Mouse (Mus musculus) midbrain, embryonic 11.5 days (tissue): ENCODE results near the gene Ehd1. TPM values are rescaled to one million over a fixed set of nuclear protein-coding genes. Genes with fewer than 3 reads are reported as not detected.

Source experiments
- ATAC-seq: fragments of 200-750 bp; cut with Nextera tagmentation; 2 replicates; pipeline ENCODE4 v1.8.0; 2017; ENCODE audit warnings: moderate TSS enrichment, moderate library complexity; ENCODE audit not compliant: low FRiP score
- DNase-seq: peaks from one replicate; pipeline ENCODE4 v3.0.0; 2015; ENCODE audit warnings: low spot score; ENCODE audit errors: missing footprints
- H3K27ac ChIP-seq: fragments of 300-500 bp; sonication (generic); 2 replicates; pipeline ENCODE4 v1.5.1; 2014; ENCODE audit warnings: low read depth, low read length
- H3K27me3 ChIP-seq: fragments of 300-500 bp; sonication (generic); 2 replicates; pipeline ENCODE4 v1.6.1; 2014; ENCODE audit warnings: mild to moderate bottlenecking, low read length, moderate library complexity, mixed read lengths; ENCODE audit not compliant: control insufficient read depth, insufficient read depth
- H3K36me3 ChIP-seq: fragments of 300-500 bp; sonication (generic); 2 replicates; pipeline ENCODE4 v1.6.1; 2014; ENCODE audit warnings: mild to moderate bottlenecking, low read length, moderate library complexity, mixed read lengths; ENCODE audit not compliant: control insufficient read depth, insufficient read depth
- H3K4me1 ChIP-seq: fragments of 300-500 bp; sonication (generic); 2 replicates; pipeline ENCODE4 v1.6.1; 2014; ENCODE audit warnings: low read length; ENCODE audit not compliant: control insufficient read depth, insufficient read depth
- H3K4me2 ChIP-seq: fragments of 300-500 bp; sonication (generic); 2 replicates; pipeline ENCODE4 v1.6.1; 2014; ENCODE audit warnings: mild to moderate bottlenecking, moderate library complexity
- H3K4me3 ChIP-seq: fragments of 300-500 bp; sonication (generic); 2 replicates; pipeline ENCODE4 v1.5.1; 2014; ENCODE audit warnings: low read depth, low read length
- H3K9ac ChIP-seq: fragments of 300-500 bp; sonication (generic); 2 replicates; pipeline ENCODE4 v1.6.1; 2014; ENCODE audit warnings: low read length
- H3K9me3 ChIP-seq: fragments of 300-500 bp; sonication (generic); 2 replicates; pipeline ENCODE4 v1.6.1; 2016; ENCODE audit warnings: low read length; ENCODE audit not compliant: control insufficient read depth
- WGBS: fragments of 180-500 bp; shearing (Covaris S2); extraction: QIAGEN DNeasy Blood & Tissue Kit; methylation state at CpG from one replicate; pipeline ENCODE4 v1.1.7; 2014; 5-methylcytosine and 5-hydroxymethylcytosine counted together
- polyA plus RNA-seq: library from polyadenylated mRNA; unstranded; fragments of >200 nt; fragmentation: Nextera tagmentation; extraction: Ambion mirVana; gene quantifications from 2 replicates; pipeline ENCODE4 v1.2.1, GENCODE M21; 2014

Gene Ehd1
- 64.1 and 68.2 TPM in 2 replicates for polyA plus RNA-seq

GRCm38 (mm10) chr19:6276426-6277421 lies at the start of gene Ehd1:
Gene Ehd1 (plus strand): TSS chr19:6276725.
- Histone ChIP-seq H3K4me2 (peak within 1 kb of the TSS; percentile 95), H3K9ac (peak within 1 kb of the TSS; percentile 83), H3K9me3 (no peaks in the 10 kb centered on the region), H3K27ac (peak within 1 kb of the TSS; percentile 51; the same call in 1 of the 2 replicates), H3K4me3 (peak within 1 kb of the TSS; percentile 81), H3K4me1 (peaks cover 24% of the 10 kb centered on the region), H3K36me3 (peaks cover 5% of the 10 kb centered on the region), H3K27me3 (no peaks in the 10 kb centered on the region)
- ATAC-seq (peak; percentile 96), DNase-seq (peak; percentile 100)
- WGBS, result under 1% methylated on average over 99 of the region's 106 CpGs

- Histone ChIP-seq H3K4me2 (no peak overlapping the region), H3K4me1 (no peaks in the 10 kb centered on the region), H3K36me3 (peaks cover 3% of the 10 kb centered on the region; the same call in 1 of the 2 replicates), H3K9ac (no peak overlapping the region), H3K4me3 (no peak overlapping the region), H3K27ac (no peak overlapping the region), H3K27me3 (no peaks in the 10 kb centered on the region), H3K9me3 (no peaks in the 10 kb centered on the region)
- 89% methylated on average over 14 of the region's 14 CpGs for WGBS
- ATAC-seq, result no peak
- DNase-seq, result no peak
Measured at GRCm38 (mm10) chr19:6226763-6227162, 49.8 kb upstream of the Ehd1 start.

DNA sequence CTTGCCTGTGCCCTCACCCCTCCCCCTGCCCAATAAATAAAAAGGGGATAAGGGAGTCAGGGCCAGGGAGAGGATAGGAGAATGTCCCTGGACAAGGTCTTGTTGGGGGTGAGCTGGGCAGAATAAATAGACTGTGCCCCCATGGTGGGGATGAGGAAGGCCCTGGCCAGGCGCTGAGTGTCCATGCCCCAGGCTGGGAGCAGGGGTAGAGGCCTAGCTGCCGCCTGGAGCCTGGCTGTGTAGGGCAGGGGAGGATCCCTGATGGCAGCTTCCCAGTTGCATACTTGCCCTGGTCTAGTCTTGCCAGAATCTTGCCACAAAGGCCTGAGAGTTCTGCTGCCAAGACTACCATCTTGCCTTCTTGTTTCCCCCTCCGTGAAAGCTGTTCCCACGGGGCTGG lies 48.7 kb upstream of the Ehd1 start:
- ATAC-seq (no peak), DNase-seq (no peak)
- WGBS, result 82% methylated on average over 4 of the region's 4 CpGs
- H3K9me3 ChIP-seq, result no peaks in the 10 kb centered on the region
- peaks cover 3% of the 10 kb centered on the region; the same call in 1 of the 2 replicates for H3K36me3 ChIP-seq
- H3K4me2 ChIP-seq, result no peak overlapping the region
- H3K9ac ChIP-seq, result no peak overlapping the region
- no peak overlapping the region for H3K27ac ChIP-seq
- no peak overlapping the region for H3K4me3 ChIP-seq
- no peaks in the 10 kb centered on the region for H3K4me1 ChIP-seq
- H3K27me3 ChIP-seq, result no peaks in the 10 kb centered on the region

DNA sequence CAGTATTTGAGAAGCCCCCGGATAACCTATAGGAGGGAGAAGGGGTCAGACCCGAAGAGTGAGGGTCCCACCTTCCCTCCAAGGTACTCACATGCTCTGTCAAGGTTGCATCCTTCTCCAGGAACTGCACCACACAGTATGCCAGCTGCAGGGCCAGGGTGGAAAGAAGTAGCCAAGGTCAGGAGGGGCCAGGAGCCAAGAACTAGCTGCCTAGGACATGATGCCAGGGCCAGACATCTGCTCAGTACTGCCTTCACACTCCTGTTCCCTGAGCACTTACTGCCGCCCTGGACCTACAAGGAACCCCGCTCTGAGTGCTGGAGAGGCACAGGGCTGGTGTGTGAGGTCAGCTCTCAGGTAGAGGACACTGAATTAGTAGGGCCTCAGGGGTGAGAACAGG lies 46.1 kb upstream of the Ehd1 start:
- DNase-seq, result no peak
- Histone ChIP-seq H3K27ac (no peak overlapping the region), H3K9me3 (no peaks in the 10 kb centered on the region), H3K4me1 (peaks cover 8% of the 10 kb centered on the region), H3K27me3 (no peaks in the 10 kb centered on the region), H3K9ac (no peak overlapping the region), H3K36me3 (peaks cover 3% of the 10 kb centered on the region; the same call in 1 of the 2 replicates), H3K4me2 (no peak overlapping the region), H3K4me3 (no peak overlapping the region)
- WGBS, result 83% methylated on average over 4 of the region's 4 CpGs
- ATAC-seq, result no peak

DNA sequence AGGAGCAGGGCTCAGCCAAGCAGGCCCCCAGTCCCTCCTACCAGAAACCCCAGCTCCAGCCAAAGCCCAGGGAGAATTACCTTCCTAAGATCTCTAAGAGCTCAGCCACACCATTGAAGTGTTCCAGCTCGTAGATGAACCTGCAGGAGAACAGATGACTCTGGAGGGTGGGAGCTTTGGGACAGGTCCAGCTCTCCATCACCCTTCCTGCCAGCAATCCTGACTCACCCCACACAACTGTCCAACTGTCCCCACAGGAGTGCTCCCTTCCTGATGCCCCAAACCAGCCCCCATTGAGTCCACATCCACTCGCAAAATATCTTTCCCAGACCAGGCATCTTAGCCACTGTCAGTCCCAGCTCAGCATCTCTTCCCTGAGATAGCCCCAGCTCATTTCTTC lies 45.5 kb upstream of the Ehd1 start:
- Histone ChIP-seq H3K27ac (no peak overlapping the region), H3K4me1 (peaks cover 8% of the 10 kb centered on the region), H3K4me3 (no peak overlapping the region), H3K36me3 (peaks cover 3% of the 10 kb centered on the region; the same call in 1 of the 2 replicates), H3K9me3 (no peaks in the 10 kb centered on the region), H3K9ac (no peak overlapping the region), H3K4me2 (no peak overlapping the region), H3K27me3 (no peaks in the 10 kb centered on the region)
- ATAC-seq (no peak), DNase-seq (no peak)
- 90% methylated on average over 2 of the region's 2 CpGs for WGBS

- no peak overlapping the region for H3K4me2 ChIP-seq
- H3K27ac ChIP-seq, result no peak overlapping the region
- no peak overlapping the region for H3K4me3 ChIP-seq
- no peaks in the 10 kb centered on the region for H3K27me3 ChIP-seq
- H3K9me3 ChIP-seq, result no peaks in the 10 kb centered on the region
- DNase-seq, result no peak
- peaks cover 11% of the 10 kb centered on the region for H3K4me1 ChIP-seq
- WGBS, result 89% methylated on average over 16 of the region's 16 CpGs
- no peak overlapping the region for H3K9ac ChIP-seq
- H3K36me3 ChIP-seq, result peaks cover 3% of the 10 kb centered on the region; the same call in 1 of the 2 replicates
- no peak for ATAC-seq
Measured at GRCm38 (mm10) chr19:6233647-6234046, 42.9 kb upstream of the Ehd1 start.

DNA sequence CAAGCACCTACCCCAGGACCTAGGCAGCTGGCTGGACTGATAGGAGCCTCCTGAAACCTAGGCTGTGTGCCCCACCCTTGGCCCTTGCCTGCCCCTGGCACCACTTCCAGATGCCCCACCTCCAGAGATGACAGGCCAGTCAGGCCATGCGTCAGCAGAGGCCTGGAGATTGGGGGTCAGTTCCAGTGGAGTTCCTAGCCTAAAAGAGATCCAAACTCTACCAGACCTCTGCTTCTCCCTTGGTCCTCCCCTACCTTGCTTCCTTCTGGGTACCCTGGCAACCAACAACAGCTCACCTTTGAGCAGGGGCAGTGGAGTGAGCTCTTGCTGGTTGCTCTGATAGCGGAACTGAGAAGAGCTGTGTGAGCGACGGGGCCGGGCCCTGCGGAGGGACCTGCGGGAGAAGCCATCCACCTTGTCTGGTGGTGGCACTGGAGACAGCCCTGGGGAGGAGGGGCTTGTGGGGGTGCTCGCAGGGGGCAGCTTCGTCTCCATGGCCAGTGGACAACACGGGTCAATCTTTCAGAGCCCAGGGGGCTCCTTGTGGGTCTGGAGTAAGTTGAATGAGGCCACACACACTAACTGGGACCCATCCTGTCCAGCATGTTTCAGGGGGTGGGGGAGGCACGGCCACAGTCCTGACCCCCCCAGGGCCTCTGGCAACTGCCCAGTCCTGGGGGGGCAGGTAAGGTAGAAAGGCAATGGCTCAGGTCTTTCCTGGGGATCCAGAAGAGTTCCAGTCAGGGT lies 42.0 kb upstream of the Ehd1 start:
- Histone ChIP-seq H3K27me3 (no peaks in the 10 kb centered on the region), H3K27ac (no peak overlapping the region), H3K4me1 (peaks cover 11% of the 10 kb centered on the region), H3K4me2 (peak overlapping the region; percentile 93), H3K9ac (peak overlapping the region; percentile 85; the same call in 1 of the 2 replicates), H3K9me3 (no peaks in the 10 kb centered on the region), H3K4me3 (peak overlapping the region; percentile 83), H3K36me3 (peaks cover 3% of the 10 kb centered on the region; the same call in 1 of the 2 replicates)
- 64% methylated on average over 11 of the region's 11 CpGs for WGBS
- no peak for DNase-seq
- no peak for ATAC-seq

DNA sequence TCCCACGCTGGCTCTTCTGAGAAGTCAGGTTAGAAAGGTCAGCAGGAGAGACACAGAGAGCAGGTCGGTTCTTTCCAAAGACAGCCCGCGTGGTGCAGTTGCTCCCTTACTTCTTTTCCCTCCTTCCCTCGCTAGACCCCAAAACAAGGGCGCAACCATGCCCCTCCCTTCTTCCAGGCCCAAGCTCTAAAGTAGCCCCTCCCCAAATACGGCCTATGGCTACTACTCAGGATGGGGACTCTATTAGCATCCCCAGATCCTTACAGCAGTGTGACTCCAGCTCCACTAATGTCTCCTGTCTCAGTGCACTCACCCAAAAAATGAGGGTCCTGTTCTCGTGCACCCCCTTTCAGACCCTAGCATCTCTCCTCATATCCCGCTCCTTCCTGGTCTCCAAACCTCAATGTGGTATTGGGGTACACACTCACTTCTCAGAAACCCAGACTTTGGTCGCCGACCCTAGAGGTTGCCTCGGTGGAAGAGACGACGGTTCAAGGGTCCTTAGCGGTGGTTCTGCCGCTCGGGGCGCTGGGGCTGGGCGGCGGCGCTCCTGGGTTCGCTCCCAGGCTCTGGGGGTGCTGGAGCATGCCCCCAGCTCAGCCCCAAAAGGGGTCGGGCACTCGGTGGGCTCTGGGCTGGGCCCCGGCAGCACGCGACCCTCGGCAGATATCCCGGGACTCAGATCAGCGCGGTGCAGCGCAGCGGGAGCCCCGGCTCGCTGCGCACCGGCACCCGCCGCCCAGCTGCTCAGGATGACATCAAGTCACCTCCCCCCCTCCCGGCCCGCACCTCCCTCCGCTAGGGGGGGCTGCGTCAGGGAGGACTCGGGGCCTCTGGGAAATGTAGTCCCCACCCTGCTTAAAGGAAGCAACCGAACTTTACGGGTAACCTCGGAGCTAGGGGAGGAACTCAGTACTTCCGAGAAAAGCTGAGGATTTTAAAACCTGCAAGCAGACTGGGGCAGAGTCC lies 41.2 kb upstream of the Ehd1 start, which contains the start of gene Ppp2r5b:
Gene Ppp2r5b (minus strand): TSS at position 789 of the 969 bp plus-strand sequence.
- peak within 1 kb of the TSS; percentile 83 for H3K4me3 ChIP-seq
- H3K4me2 ChIP-seq, result peak within 1 kb of the TSS; percentile 93
- peaks cover 3% of the 10 kb centered on the region; the same call in 1 of the 2 replicates for H3K36me3 ChIP-seq
- H3K9ac ChIP-seq, result peak within 1 kb of the TSS; percentile 85
- H3K9me3 ChIP-seq, result no peaks in the 10 kb centered on the region
- no peaks in the 10 kb centered on the region for H3K27me3 ChIP-seq
- peak; percentile 98 for DNase-seq
- peak within 1 kb of the TSS; percentile 85 for H3K27ac ChIP-seq
- WGBS, result 2% methylated on average over 47 of the region's 48 CpGs
- H3K4me1 ChIP-seq, result peaks cover 11% of the 10 kb centered on the region
- ATAC-seq, result peak; percentile 93
